Mouse (Mus musculus): ENCODE results near the gene Qpctl. TPM values are rescaled to one million over a fixed set of nuclear protein-coding genes. Genes with fewer than 3 reads are reported as not detected.

Gene Qpctl
- total and polyA plus RNA-seq, 3 experiments = 3.1 to 6.5 TPM; not detected in 1

DNA sequence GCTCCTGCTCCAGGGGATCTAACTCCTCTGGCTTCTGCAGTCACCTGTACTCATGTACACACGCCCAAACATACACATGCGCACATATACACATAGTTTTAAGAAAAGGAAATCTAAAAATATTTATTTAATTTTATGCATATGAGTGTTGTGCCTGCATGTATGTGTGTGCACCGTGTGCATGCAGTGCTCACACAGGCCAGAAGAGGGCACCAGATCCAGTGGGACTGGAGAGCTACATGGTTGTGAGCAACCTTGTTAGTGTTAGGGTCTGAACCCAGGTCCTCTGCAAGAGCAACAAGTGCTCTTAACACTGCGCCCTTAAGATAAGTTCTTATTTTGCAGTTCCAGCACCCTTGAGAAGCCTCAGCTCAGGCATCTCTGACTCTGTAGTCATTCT lies 45.6 kb upstream of the Qpctl start:
- Histone ChIP-seq H3K9me3 (replicated peaks; ENCODE audit: insufficient read depth, low read length) (no peaks in the 10 kb centered on the region), H3K79me2 (ENCODE audit: control insufficient read depth, insufficient read depth, low read length, poor library complexity) (no peaks in the 10 kb centered on the region), H3K27me3 (ENCODE audit: control insufficient read depth in 1 of 2, insufficient read depth in 2 of 2, low read length in 2 of 2) (no peaks in the 10 kb centered on the region), H3K4me3 (ENCODE audit: control insufficient read depth in 1 of 2, insufficient read depth in 1 of 2, low read depth in 2 of 2, low read length in 2 of 2) (no peak overlapping the region), H3K9ac (ENCODE audit: control insufficient read depth, low read depth, low read length, poor library complexity, severe bottlenecking) (no peak overlapping the region), H3K27ac (ENCODE audit: control insufficient read depth, low read depth, low read length) (no peak overlapping the region), H3K4me1 (ENCODE audit: control insufficient read depth in 1 of 2, insufficient read depth in 2 of 2, low read length in 2 of 2) (peaks cover 0 to 5% of the 10 kb centered on the region in 2 experiments; a peak in 2 of 4 replicates), H3K36me3 (ENCODE audit: control insufficient read depth in 1 of 2, insufficient read depth in 2 of 2, low read length in 2 of 2) (peaks cover 0 to 2% of the 10 kb centered on the region in 2 experiments; a peak in 1 of 4 replicates)
- peak; percentile 57 for DNase-seq (ENCODE audit: low read depth, low spot score)
- TF ChIP-seq HCFC1 (IDR thresholded peaks at IDR 0.05; ENCODE audit: low read depth, low read length) (no peak), ELF1 (IDR thresholded peaks at IDR 0.05; ENCODE audit: low read depth, low read length) (no peak), ETS1 (IDR thresholded peaks at IDR 0.05; ENCODE audit: low read depth, low read length) (no peak), NELFE (IDR thresholded peaks at IDR 0.05; ENCODE audit: low read depth, low read length) (no peak), MEF2A (IDR thresholded peaks at IDR 0.05; ENCODE audit: extremely low read depth, insufficient replicate concordance, low read depth, low read length, poor library complexity, severe bottlenecking) (no peak), CTCF (IDR thresholded peaks at IDR 0.05 in 2 of 3, conservative IDR thresholded peaks at IDR 0.05 in 1 of 3; ENCODE audit: control insufficient read depth in 1 of 3, insufficient read depth in 1 of 3, low read depth in 2 of 3, low read length in 3 of 3, poor library complexity in 1 of 3, severe bottlenecking in 1 of 3) (peak; percentile 44 to 65 (median 48)), SMC3 (IDR thresholded peaks at IDR 0.05; ENCODE audit: low read depth, low read length) (0 out of 2 replicates have a peak, but pooled peaks have one; percentile 24)

DNA sequence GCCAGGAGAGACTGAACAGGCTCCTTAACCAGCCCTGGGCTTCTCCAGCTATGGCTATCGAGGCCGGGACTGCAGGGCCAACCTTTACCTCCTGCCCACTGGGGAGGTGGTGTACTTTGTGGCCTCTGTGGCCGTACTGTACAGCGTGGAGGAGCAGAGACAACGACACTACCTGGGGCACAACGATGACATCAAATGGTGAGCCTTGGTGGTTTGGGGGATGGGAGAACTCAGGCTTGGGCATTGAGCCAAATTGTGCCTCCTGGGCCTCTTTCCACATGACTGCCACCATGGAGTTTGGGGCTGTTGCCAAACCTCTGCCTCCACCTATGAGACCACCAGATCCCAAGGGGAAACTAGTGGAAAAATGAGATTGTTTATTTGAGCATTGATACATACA lies 35.7 kb upstream of the Qpctl start:
- no peak for DNase-seq (ENCODE audit: low read depth, low spot score)
- no peak for TF ChIP-seq TAL1 (IDR thresholded peaks at IDR 0.05; ENCODE audit: low read length)
- no peak for TF ChIP-seq MYC (IDR thresholded peaks at IDR 0.05; ENCODE audit: low read depth, low read length)
- TF ChIP-seq ELF1 (IDR thresholded peaks at IDR 0.05; ENCODE audit: low read depth, low read length) = no peak
- no peak for TF ChIP-seq ZNF384 (IDR thresholded peaks at IDR 0.05; ENCODE audit: low read depth, low read length)
- no peak for TF ChIP-seq MYB (IDR thresholded peaks at IDR 0.05; ENCODE audit: low read depth, low read length)
- no peak for TF ChIP-seq EP300 (IDR thresholded peaks at IDR 0.05; ENCODE audit: low read depth in 1 of 2, low read length in 2 of 2)
- TF ChIP-seq CHD1 (IDR thresholded peaks at IDR 0.05; ENCODE audit: low read depth, low read length) = no peak
- no peak for TF ChIP-seq UBTF (IDR thresholded peaks at IDR 0.05; ENCODE audit: borderline replicate concordance, insufficient read depth, low read depth, low read length)
- no peak for TF ChIP-seq POLR2AphosphoS5 (IDR thresholded peaks at IDR 0.05; ENCODE audit: borderline replicate concordance, low read depth, low read length)
- H3K9ac ChIP-seq (ENCODE audit: control insufficient read depth, low read depth, low read length, poor library complexity, severe bottlenecking) = no peak overlapping the region
- no peak overlapping the region for H3K27ac ChIP-seq (ENCODE audit: control insufficient read depth, low read depth, low read length)
- H3K4me1 ChIP-seq (ENCODE audit: control insufficient read depth in 1 of 2, insufficient read depth in 2 of 2, low read length in 2 of 2) = peaks cover 8 to 19% of the 10 kb centered on the region in 2 experiments
- H3K4me3 ChIP-seq (ENCODE audit: control insufficient read depth in 1 of 2, insufficient read depth in 1 of 2, low read depth in 2 of 2, low read length in 2 of 2) = no peak overlapping the region
- no peaks in the 10 kb centered on the region for H3K9me3 ChIP-seq (replicated peaks; ENCODE audit: insufficient read depth, low read length)
- peaks cover 0 to 4% of the 10 kb centered on the region in 2 experiments; a peak in 3 of 4 replicates for H3K36me3 ChIP-seq (ENCODE audit: control insufficient read depth in 1 of 2, insufficient read depth in 2 of 2, low read length in 2 of 2)
- no peaks in the 10 kb centered on the region for H3K79me2 ChIP-seq (ENCODE audit: control insufficient read depth, insufficient read depth, low read length, poor library complexity)
- no peaks in the 10 kb centered on the region for H3K27me3 ChIP-seq (ENCODE audit: control insufficient read depth in 1 of 2, insufficient read depth in 2 of 2, low read length in 2 of 2)
